18 mouse cellular contexts compared by ENCODE assay signal in genomic region chr6:140396687-140397086, GRCm38 (mm10). TPM values are rescaled to one million over a fixed set of nuclear protein-coding genes. Genes with fewer than 3 reads are reported as not detected.
DNase-seq lines count a peak whose midpoint lies in the region.
"Had no signal": no experiment of that assay in that cellular context is flagged by ENCODE, and none has a peak within 500 bp of the region (broad histone marks: within the 10 kb centered on the region; RNA-seq: fewer than 3 reads in every experiment).

No protein-coding gene starts in this region.

- peak; percentile 12 for DNase-seq in heart, adult 11 months
- DNase-seq in heart, adult 9 months (ENCODE audit: low spot score in 2 of 2): no peak
- peak; percentile 16 for DNase-seq in urinary bladder, postnatal 25 days (ENCODE audit: low spot score)
- DNase-seq in urinary bladder, adult 2 months (ENCODE audit: low spot score): no peak
- peak; percentile 80 for DNase-seq in fat pad, adult 2 months (ENCODE audit: extremely low read depth, low read depth, low spot score)
- peak; percentile 68 for DNase-seq in gonadal fat pad, adult 2 months (ENCODE audit: low read depth)
- no peak for DNase-seq in testis, postnatal 10 days (ENCODE audit: low spot score)
- DNase-seq: adrenal gland, adult 2 months; adrenal gland, postnatal 10 days; adrenal gland, postnatal 25 days; cerebellum, adult 11 months; cerebellum, adult 18-20 months; cerebellum, adult 8-10 months; cerebellum, adult 9-11 months; cerebellum, postnatal 14 days; cerebellum, postnatal 36 days; embryo, embryonic 11 days; forebrain, postnatal 0 days had no signal

RNA-seq across cellular contexts. Expression of gene Plekha5, which starts 27.2 kb away (rescaled TPM):
- polyA plus RNA-seq in urinary bladder, adult 2 months (2012; rRNA removed): 77.0 and 79.3 TPM in 2 replicates
- polyA plus RNA-seq in gonadal fat pad, adult 2 months (2012; rRNA removed): 28.7 and 32.6 TPM in 2 replicates

Comparison
In these comparisons a context has a peak if more than half of its experiments do, and no peak if none do; other contexts are left out.
1. DNase-seq: peak in heart, adult 11 months (single experiment), urinary bladder, postnatal 25 days (single experiment), fat pad, adult 2 months (single experiment) and gonadal fat pad, adult 2 months (single experiment); none in heart, adult 9 months (0 of 2), urinary bladder, adult 2 months (single experiment) and testis, postnatal 10 days (single experiment).